Mouse (Mus musculus) heart, adult 2 months (tissue): ENCODE data around the gene B4galnt3. TPM values are rescaled to one million over a fixed set of nuclear protein-coding genes. Genes with fewer than 3 reads are reported as not detected.
A peak's percentile ranks its signal among the peaks of the same experiment; 100 is the strongest.

Experiments
- DNase-seq, 2 experiments: peaks; one replicate each; pipeline ENCODE4 v3.0.0; 2021
- H3K27ac ChIP-seq: fragments of 200-600 bp; 2 replicates; pipeline ENCODE4 v1.8.1; 2022
- H3K27me3 ChIP-seq: fragments of 200-500 bp; 2 replicates; pipeline ENCODE4 v1.6.1; 2012; ENCODE audit warnings: mild to moderate bottlenecking, low read length, inconsistent platforms, mixed read lengths; ENCODE audit not compliant: control insufficient read depth, insufficient read depth
- H3K36me3 ChIP-seq: fragments of 200-500 bp; 2 replicates; pipeline ENCODE4 v1.6.1; 2012; ENCODE audit warnings: low read length, inconsistent platforms; ENCODE audit not compliant: control insufficient read depth, insufficient read depth
- H3K4me1 ChIP-seq: fragments of 200-500 bp; 2 replicates; pipeline ENCODE4 v1.6.1; 2011; ENCODE audit warnings: low read length; ENCODE audit not compliant: control insufficient read depth, insufficient read depth
- H3K4me3 ChIP-seq: fragments of 200-600 bp; 2 replicates; pipeline ENCODE4 v1.8.1; 2022
- H3K79me2 ChIP-seq: fragments of 200-500 bp; replicated peaks from 2 replicates; pipeline ENCODE4 v1.6.1; 2012; ENCODE audit warnings: mild to moderate bottlenecking, inconsistent platforms, low read length, moderate library complexity, mixed read lengths; ENCODE audit not compliant: control insufficient read depth, insufficient read depth
- H3K9ac ChIP-seq: fragments of 200-500 bp; 2 replicates; pipeline ENCODE4 v1.6.1; 2012; ENCODE audit warnings: low read depth, mild to moderate bottlenecking, control low read depth, inconsistent platforms, low read length, mixed read lengths
- CTCF ChIP-seq: fragments of 200-600 bp; IDR thresholded peaks from 2 replicates; pipeline ENCODE4 v1.8.1; 2022; ENCODE audit warnings: antibody characterized with exemption, mild to moderate bottlenecking, moderate library complexity
- EP300 ChIP-seq: fragments of 200-500 bp; IDR thresholded peaks from 2 replicates; pipeline ENCODE4 v1.6.1; 2011; ENCODE audit warnings: low read depth, low read length, control low read depth; ENCODE audit not compliant: insufficient read depth
- POLR2A ChIP-seq: fragments of 200-500 bp; IDR thresholded peaks from 2 replicates; pipeline ENCODE4 v1.6.1; 2011; ENCODE audit warnings: mild to moderate bottlenecking, low read depth, low read length, control low read depth; ENCODE audit not compliant: insufficient read depth
- WGBS: fragments of 180-500 bp; shearing (Covaris S2); methylation state at CpG from one replicate; pipeline ENCODE4 v1.1.7; 2018; 5-methylcytosine and 5-hydroxymethylcytosine counted together
- intact Hi-C: fragments of 180-260 bp; cut with DNase I; formaldehyde crosslinking; loops from one replicate; pipeline ENCODE4 v1.15.1; 2025
- polyA plus RNA-seq: library from polyadenylated mRNA; depleted of rRNA; stranded (reverse); fragments of >200 nt; gene quantifications from 2 replicates; pipeline ENCODE4 v1.2.3, GENCODE M21; 2012
- total RNA-seq, 2 experiments: library from RNA; stranded (reverse); gene quantifications; 2 replicates each; pipeline ENCODE4 v1.2.3; 2021

B4galnt3 gene
- total and polyA plus RNA-seq, 3 experiments, result 0.20 to 0.29 (median 0.20) TPM

DNA sequence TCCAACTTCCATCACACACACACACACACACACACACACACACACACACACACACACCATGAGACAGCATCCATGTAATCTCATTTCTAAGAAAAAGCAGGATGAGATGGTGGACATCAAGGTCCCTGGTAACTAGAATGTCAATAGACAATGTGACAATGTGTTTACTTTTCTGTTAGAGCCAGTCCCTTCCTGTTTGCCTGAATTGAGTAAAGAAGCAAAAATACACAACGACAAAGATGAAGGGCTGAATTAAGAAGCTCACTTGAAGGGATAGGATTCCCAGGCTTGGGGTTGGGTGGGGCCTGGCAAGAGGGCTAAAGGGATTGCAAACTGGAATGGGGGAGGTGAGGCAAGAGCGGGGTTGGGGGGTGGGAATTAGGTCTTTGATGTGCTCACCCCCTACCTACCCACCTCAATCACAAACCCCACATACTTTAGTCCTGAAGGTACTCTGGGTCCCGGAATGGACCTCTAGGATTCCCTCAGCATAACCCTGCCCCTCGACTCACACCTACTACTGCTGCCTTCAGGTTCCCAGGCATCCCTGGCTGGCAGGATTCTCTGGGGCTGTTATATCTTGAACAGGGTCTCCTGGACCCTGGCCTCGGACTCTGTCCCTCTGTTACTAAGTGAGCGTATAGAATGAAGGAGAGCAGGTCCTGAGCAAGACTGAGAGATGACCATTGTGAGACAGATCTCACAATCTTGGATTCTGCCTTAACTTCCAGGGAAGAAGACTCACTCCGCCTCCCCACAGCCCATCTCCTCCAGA lies 102.8 kb downstream of the B4galnt3 start:
- 76% methylated on average over 7 of the region's 7 CpGs for WGBS
- no peak for TF ChIP-seq EP300
- peaks cover 22% of the 10 kb centered on the region for H3K4me1 ChIP-seq
- no peak overlapping the region for H3K4me3 ChIP-seq
- no peaks in the 10 kb centered on the region for H3K36me3 ChIP-seq
- no peaks in the 10 kb centered on the region for H3K27me3 ChIP-seq
- DNase-seq, result peak in 1 of 2 experiments; percentile 40
- H3K9ac ChIP-seq, result no peak overlapping the region
- peak overlapping the region; percentile 80 for H3K27ac ChIP-seq
- intact Hi-C loops, result loop anchor here (2.0 kb wide), 1 partner anchor 77 kb away; no protein-coding TSS in a partner anchor
- H3K79me2 ChIP-seq, result no peaks in the 10 kb centered on the region

DNA sequence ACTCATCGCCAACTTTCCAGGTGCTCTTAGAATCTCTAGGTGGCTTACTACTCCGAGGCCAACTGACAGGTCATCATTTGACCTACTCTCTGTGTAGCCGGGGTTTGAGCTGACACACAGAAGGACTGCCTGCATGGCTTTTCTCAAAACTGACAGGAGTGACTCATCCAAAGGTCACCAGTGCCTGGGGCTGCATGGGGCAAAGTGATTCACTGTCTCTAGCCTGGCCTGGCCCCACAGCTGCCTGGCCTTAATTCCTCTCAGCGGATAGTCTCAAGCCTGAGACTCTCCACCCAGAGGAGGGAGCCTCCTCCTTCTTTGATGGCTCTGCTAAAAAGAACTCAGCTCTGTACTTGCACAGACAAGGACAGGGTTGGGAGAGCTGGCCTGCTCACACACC lies 103.4 kb downstream of the B4galnt3 start:
- peak; percentile 56 to 71 for DNase-seq
- H3K27ac ChIP-seq, result peak overlapping the region; percentile 70

DNA sequence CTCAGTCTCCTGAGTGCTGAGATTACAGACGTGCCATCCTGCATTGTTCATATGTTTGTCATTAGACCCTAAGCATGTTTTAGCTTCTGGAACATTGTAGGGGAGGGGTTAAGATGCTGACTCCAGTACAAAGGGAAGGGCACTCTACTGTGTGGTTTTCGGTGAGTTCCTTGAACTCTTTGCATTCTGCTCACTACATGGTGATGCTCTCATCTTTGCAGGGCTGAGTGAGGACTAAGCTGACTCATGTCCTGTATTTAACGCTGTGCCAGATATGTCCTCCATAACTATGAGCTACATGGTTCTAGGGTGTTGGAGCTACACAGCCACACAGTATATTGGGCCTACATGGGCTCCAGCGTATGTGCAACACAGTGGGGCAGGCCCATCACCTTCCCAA lies 104.0 kb downstream of the B4galnt3 start:
- TF ChIP-seq POLR2A (no peak), CTCF (no peak), EP300 (no peak)
- no peaks in the 10 kb centered on the region for H3K79me2 ChIP-seq
- intact Hi-C loops, result loop anchor here (2.0 kb wide), 1 partner anchor 76 kb away; no protein-coding TSS in a partner anchor
- WGBS, result 67% methylated on average over 4 of the region's 4 CpGs
- no peaks in the 10 kb centered on the region for H3K36me3 ChIP-seq
- H3K4me3 ChIP-seq, result no peak overlapping the region
- H3K27me3 ChIP-seq, result no peaks in the 10 kb centered on the region
- peaks cover 22% of the 10 kb centered on the region for H3K4me1 ChIP-seq
- H3K9ac ChIP-seq, result no peak overlapping the region
- DNase-seq, result no peak
- peak overlapping the region; percentile 70 for H3K27ac ChIP-seq

More for the DNA sequence above, 103.4 kb downstream of the B4galnt3 start:
- Histone ChIP-seq H3K36me3 (no peaks in the 10 kb centered on the region), H3K79me2 (no peaks in the 10 kb centered on the region), H3K4me3 (no peak overlapping the region), H3K27me3 (no peaks in the 10 kb centered on the region), H3K4me1 (peaks cover 22% of the 10 kb centered on the region), H3K9ac (no peak overlapping the region)
- TF ChIP-seq EP300 (no peak), POLR2A (no peak), CTCF (no peak)
- 40% methylated on average over 4 of the region's 4 CpGs for WGBS
- intact Hi-C loops, result loop anchor here (2.0 kb wide), 1 partner anchor 76 kb away; no protein-coding TSS in a partner anchor

DNA sequence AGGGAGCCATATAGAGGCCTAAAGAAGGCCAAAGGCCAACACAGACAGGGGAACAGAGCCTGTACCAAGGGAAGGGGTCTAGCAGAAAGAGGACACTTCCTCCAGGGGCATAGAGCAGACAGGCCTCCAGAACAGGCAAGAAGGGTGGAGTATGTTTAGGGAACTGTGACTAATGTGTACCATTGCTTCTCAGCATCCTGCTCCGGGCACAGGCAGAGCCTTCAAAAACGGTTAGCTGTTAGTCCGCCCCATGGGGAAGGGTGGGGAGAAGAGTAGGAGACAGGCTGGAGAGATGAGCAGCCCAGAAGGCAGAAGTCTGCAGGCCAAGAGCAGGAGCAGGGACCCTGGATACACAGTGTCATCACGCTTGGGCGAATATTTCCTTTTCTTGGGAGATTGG lies 105.1 kb downstream of the B4galnt3 start:
- DNase-seq, result peak; percentile 28 to 46
- intact Hi-C loops, result loop anchor here (2.0 kb wide), 1 partner anchor 40 kb away; no protein-coding TSS in a partner anchor
- TF ChIP-seq CTCF, result peak; percentile 45
- TF ChIP-seq POLR2A, result no peak
- no peak for TF ChIP-seq EP300
- H3K4me3 ChIP-seq, result no peak overlapping the region
- peaks cover 22% of the 10 kb centered on the region for H3K4me1 ChIP-seq
- WGBS, result 84% methylated on average over 5 of the region's 5 CpGs
- no peaks in the 10 kb centered on the region for H3K79me2 ChIP-seq
- H3K27me3 ChIP-seq, result no peaks in the 10 kb centered on the region
- peak overlapping the region; percentile 70 for H3K27ac ChIP-seq
- H3K9ac ChIP-seq, result no peak overlapping the region
- H3K36me3 ChIP-seq, result no peaks in the 10 kb centered on the region

DNA sequence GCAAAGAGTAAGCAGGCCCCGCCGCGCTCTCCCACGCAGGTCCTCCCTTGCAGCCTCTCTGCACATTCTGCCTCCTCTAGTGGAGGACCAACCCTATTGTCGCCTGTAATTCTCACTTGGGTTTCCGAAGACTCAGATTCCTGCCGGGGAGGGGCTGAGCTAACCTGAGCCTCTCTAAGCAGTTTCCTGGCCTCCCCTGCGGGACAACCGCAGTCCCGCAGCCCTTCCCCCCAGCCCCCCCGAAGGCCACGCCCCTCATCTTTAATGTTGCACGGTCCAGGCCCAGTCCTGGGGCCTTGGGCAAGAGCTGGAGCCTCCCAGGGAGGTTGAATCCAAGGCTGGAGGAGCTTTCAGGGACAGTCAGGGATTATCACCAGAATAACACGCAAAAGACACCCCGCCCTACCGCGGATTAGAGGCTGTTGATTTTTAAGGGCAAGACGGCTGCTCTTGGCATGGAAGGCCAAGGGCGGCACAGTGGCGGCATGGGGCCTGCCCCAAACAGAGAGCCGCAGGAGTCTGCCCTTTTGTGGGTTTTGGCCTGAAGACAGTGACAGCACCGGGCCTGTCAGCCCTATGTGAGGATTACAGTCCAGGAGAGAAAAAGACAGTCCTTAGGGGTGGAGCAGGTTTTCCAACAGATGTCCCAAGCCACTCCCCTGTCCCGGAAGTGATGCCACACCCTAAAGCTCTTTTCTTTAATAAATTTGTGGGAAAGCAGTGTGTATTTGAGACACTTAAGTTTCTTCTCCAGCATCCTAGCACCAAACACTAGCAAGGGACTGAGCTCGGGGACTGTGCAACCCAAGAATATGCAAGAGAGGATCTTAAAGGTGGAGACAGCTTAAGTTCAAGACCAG lies 105.8 kb downstream of the B4galnt3 start:
- no peak for TF ChIP-seq EP300
- TF ChIP-seq POLR2A, result 0 out of 2 replicates have a peak, but pooled peaks have one; percentile 22
- peak; percentile 58 for TF ChIP-seq CTCF
- peak; percentile 58 to 59 for DNase-seq
- Histone ChIP-seq H3K4me1 (peaks cover 22% of the 10 kb centered on the region), H3K4me3 (no peak overlapping the region), H3K27me3 (no peaks in the 10 kb centered on the region), H3K27ac (peak overlapping the region; percentile 70), H3K36me3 (no peaks in the 10 kb centered on the region), H3K9ac (no peak overlapping the region), H3K79me2 (no peaks in the 10 kb centered on the region)
- intact Hi-C loops, result loop anchor here (2.0 kb wide), 1 partner anchor 40 kb away; no protein-coding TSS in a partner anchor
- 42% methylated on average over 24 of the region's 24 CpGs for WGBS
